Mouse (Mus musculus) heart, embryonic 16.5 days (tissue): ENCODE data around the gene Smarcc1. TPM values are rescaled to one million over a fixed set of nuclear protein-coding genes. Genes with fewer than 3 reads are reported as not detected.

Experiments used
- ATAC-seq: fragments of 200-750 bp; cut with Nextera tagmentation; replicated peaks from 2 replicates; pipeline ENCODE4 v1.8.0; 2017; ENCODE audit warnings: moderate number of reproducible peaks; ENCODE audit not compliant: insufficient read depth, low FRiP score; ENCODE audit errors: extremely low read depth
- H3K27ac ChIP-seq: fragments of 300-500 bp; sonication (generic); 2 replicates; pipeline ENCODE4 v1.5.1; 2014; ENCODE audit warnings: mild to moderate bottlenecking, low read length, control low read depth, moderate library complexity
- H3K27me3 ChIP-seq: fragments of 300-500 bp; sonication (generic); 2 replicates; pipeline ENCODE4 v1.6.1; 2014; ENCODE audit warnings: low read length, mixed read lengths; ENCODE audit not compliant: control insufficient read depth, insufficient read depth
- H3K36me3 ChIP-seq: fragments of 300-500 bp; sonication (generic); 2 replicates; pipeline ENCODE4 v1.6.1; 2014; ENCODE audit not compliant: control insufficient read depth, insufficient read depth
- H3K4me1 ChIP-seq: fragments of 300-500 bp; sonication (generic); 2 replicates; pipeline ENCODE4 v1.6.1; 2014; ENCODE audit warnings: low read length, mixed read lengths; ENCODE audit not compliant: control insufficient read depth, insufficient read depth
- H3K4me2 ChIP-seq: fragments of 300-500 bp; sonication (generic); 2 replicates; pipeline ENCODE4 v1.6.1; 2014; ENCODE audit warnings: low read depth, mild to moderate bottlenecking, control low read depth, low read length
- H3K4me3 ChIP-seq: fragments of 300-500 bp; sonication (generic); 2 replicates; pipeline ENCODE4 v1.5.1; 2014; ENCODE audit warnings: mild to moderate bottlenecking, control low read depth, low read length
- H3K9ac ChIP-seq: fragments of 300-500 bp; sonication (generic); 2 replicates; pipeline ENCODE4 v1.6.1; 2014; ENCODE audit warnings: low read length, control low read depth
- H3K9me3 ChIP-seq: fragments of 300-500 bp; sonication (generic); replicated peaks from 2 replicates; pipeline ENCODE4 v1.6.1; 2016; ENCODE audit warnings: low read length; ENCODE audit not compliant: control insufficient read depth
- WGBS: fragments of 180-500 bp; shearing (Covaris S2); extraction: QIAGEN DNeasy Blood & Tissue Kit; methylation state at CpG from one replicate; pipeline ENCODE4 v1.1.7; 2014; 5-methylcytosine and 5-hydroxymethylcytosine counted together
- polyA plus RNA-seq: library from polyadenylated mRNA; unstranded; fragments of >200 nt; fragmentation: Nextera tagmentation; extraction: Ambion mirVana; gene quantifications from 2 replicates; pipeline ENCODE4 v1.2.1, GENCODE M21; 2015

Gene Smarcc1
- polyA plus RNA-seq, 1 experiment from 2014 or later, result 56.7 TPM

DNA sequence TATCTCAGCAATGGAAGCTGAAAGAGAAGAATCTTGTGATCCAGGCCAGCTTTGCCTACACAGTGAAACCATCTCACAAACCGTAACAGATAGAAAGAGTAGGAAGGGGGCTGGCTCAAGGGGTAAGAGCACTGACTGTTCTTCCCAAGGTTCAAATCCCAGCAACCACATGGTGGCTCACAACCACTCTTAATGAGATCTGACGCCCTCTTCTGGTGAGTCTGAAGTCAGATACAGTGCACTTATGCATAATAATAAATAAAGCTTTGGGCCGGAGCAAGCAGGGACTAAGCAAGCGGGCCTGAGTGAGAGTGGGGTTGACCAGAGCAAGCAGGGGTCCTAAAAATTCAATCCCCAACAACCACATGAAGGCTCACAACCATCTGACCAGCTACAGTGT is 24.2 kb upstream of the Smarcc1 start:
- Histone ChIP-seq H3K4me3 (no peak overlapping the region), H3K9ac (no peak overlapping the region), H3K9me3 (no peaks in the 10 kb centered on the region), H3K27ac (no peak overlapping the region), H3K4me1 (no peaks in the 10 kb centered on the region), H3K27me3 (no peaks in the 10 kb centered on the region), H3K4me2 (no peak overlapping the region), H3K36me3 (peaks cover 74% of the 10 kb centered on the region)
- ATAC-seq, result no peak
- 75% methylated on average over 4 of the region's 4 CpGs for whole genome bisulfite sequencing

GRCm38 (mm10) chr9:110094761-110095160 is 22.7 kb upstream of the Smarcc1 start:
- no peak for ATAC-seq
- H3K27ac ChIP-seq, result no peak overlapping the region
- H3K27me3 ChIP-seq, result no peaks in the 10 kb centered on the region
- H3K9ac ChIP-seq, result no peak overlapping the region
- H3K36me3 ChIP-seq, result peaks cover 63% of the 10 kb centered on the region
- WGBS, result 94% methylated on average over 4 of the region's 4 CpGs
- H3K4me2 ChIP-seq, result no peak overlapping the region
- no peaks in the 10 kb centered on the region for H3K9me3 ChIP-seq
- no peak overlapping the region for H3K4me3 ChIP-seq
- no peaks in the 10 kb centered on the region; the same call in 1 of the 2 replicates for H3K4me1 ChIP-seq

- no peaks in the 10 kb centered on the region for H3K27me3 ChIP-seq
- H3K27ac ChIP-seq, result no peak overlapping the region
- WGBS, result 91% methylated on average over 3 of the region's 3 CpGs
- H3K4me2 ChIP-seq, result no peak overlapping the region
- H3K4me1 ChIP-seq, result peaks cover 8% of the 10 kb centered on the region
- peaks cover 39% of the 10 kb centered on the region for H3K36me3 ChIP-seq
- ATAC-seq, result no peak
- H3K9me3 ChIP-seq, result no peaks in the 10 kb centered on the region
- no peak overlapping the region for H3K9ac ChIP-seq
- H3K4me3 ChIP-seq, result no peak overlapping the region
Measured at GRCm38 (mm10) chr9:110097791-110098190, 19.7 kb upstream of the Smarcc1 start.

DNA sequence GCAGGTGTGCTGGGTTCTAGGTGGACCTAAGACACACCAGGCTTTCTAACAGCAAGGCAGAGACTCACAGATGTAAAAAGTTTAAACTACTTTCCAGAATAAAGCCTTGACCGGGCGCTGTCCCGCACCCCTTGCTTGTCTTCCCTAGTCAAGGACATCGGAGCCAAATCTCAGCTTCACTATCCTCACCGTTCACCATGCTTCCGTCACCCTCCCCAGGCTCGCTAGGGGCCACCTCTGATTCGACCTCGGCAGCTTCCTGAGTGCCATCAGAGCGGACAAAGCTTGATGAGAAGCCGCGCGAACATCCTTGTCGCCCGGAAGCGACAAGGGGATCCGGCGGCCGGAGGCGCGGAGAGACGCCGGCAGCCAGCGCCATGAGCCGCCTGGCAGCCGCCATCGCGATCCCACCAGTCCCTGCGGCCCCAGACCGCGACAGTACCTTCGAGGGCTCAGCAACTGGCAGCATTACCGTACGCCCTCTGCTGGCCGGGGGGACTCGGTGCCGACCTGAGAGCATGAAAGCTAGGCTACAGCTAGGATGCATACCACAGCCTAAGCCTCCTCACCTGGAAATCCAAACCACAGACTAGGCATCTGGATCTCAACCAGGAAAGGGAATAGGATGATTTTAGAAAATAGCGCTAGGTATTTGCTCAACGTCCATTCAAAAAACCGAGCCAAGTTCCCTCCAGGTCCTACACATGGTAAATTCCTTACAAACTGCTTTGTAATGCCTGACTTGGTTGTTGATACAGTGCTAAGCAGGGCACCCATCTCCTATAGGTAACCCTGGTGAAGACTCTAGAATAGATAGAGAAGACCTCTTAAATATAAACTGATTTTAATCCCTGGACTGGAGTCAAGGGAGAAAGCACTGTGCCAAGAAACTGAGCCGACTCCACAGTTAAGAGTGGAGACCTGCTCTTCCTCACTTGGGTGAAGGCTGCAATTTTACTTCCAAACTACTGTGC is 16.6 kb upstream of the Smarcc1 start:
- peak; percentile 95 for ATAC-seq
- peak overlapping the region; percentile 69 for H3K4me2 ChIP-seq
- H3K9me3 ChIP-seq, result no peaks in the 10 kb centered on the region
- H3K27ac ChIP-seq, result 0 out of 2 replicates have a peak overlapping the region, but pooled peaks have one; percentile 43
- 2% methylated on average over 41 of the region's 41 CpGs for WGBS
- peak overlapping the region; percentile 86 for H3K9ac ChIP-seq
- H3K4me1 ChIP-seq, result peaks cover 8% of the 10 kb centered on the region
- H3K36me3 ChIP-seq, result peaks cover 31% of the 10 kb centered on the region
- no peaks in the 10 kb centered on the region for H3K27me3 ChIP-seq
- peak overlapping the region; percentile 82 for H3K4me3 ChIP-seq

GRCm38 (mm10) chr9:110116353-110116976 is 1.0 kb upstream of the Smarcc1 start:
- Histone ChIP-seq H3K9me3 (no peaks in the 10 kb centered on the region), H3K4me1 (peaks cover 15% of the 10 kb centered on the region), H3K27me3 (no peaks in the 10 kb centered on the region), H3K4me3 (peak overlapping the region; percentile 86), H3K27ac (peak overlapping the region; percentile 97), H3K4me2 (peak overlapping the region; percentile 93), H3K36me3 (peaks cover 19% of the 10 kb centered on the region), H3K9ac (peak overlapping the region; percentile 88)
- ATAC-seq, result no peak
- 12% methylated on average over 10 of the region's 10 CpGs for WGBS

DNA sequence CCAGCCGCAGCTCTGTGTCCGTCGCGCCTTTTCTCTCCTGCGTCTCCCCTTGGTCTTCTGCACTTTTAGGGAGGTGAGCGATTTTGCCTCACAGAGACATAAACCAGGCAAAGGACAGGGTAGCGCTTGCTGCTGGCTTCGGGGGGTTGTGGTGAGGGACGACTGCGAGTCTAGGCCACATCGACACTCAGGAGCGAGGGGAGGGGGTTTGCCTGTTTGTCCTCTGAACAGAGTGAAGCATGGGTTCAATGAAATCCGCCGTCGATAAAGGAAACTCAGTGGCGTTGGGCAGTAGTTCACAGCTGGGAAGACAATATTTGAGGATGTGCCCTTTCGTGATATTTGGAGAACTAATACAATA is 251 bp downstream of the Smarcc1 start, which contains the start of gene Dhx30:
TSS of gene Dhx30 (minus strand) at position 52 of the 361 bp plus-strand sequence.
- H3K9ac ChIP-seq, result peak within 1 kb of the TSS; percentile 88
- H3K4me3 ChIP-seq, result peak within 1 kb of the TSS; percentile 86
- H3K27ac ChIP-seq, result peak within 1 kb of the TSS; percentile 97
- 1% methylated on average over 17 of the region's 17 CpGs for WGBS
- no peaks in the 10 kb centered on the region for H3K9me3 ChIP-seq
- peaks cover 9% of the 10 kb centered on the region for H3K36me3 ChIP-seq
- peak within 1 kb of the TSS; percentile 93 for H3K4me2 ChIP-seq
- no peaks in the 10 kb centered on the region for H3K27me3 ChIP-seq
- peak; percentile 5; the same call in 1 of the 2 replicates for ATAC-seq
- H3K4me1 ChIP-seq, result peaks cover 15% of the 10 kb centered on the region

DNA sequence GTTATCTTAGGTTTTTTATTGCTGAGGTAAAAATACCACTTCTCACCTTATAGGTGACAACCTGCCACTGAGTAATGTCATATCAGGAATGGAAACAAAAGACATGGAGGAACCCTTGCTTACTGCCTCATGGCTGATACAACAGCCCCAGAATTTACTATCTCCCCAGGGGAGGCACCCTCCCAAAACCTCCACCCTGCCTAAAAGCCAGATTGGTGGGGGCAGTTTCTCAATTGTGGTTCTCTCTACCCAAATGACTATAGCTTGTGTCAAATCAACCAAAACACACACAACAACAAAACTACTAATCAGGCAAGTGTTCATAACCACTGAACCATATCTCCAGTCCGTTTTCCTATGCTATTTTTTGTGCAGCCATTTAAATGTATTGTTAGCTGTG is 741 bp downstream of the Smarcc1 start:
- Histone ChIP-seq H3K9me3 (no peaks in the 10 kb centered on the region), H3K9ac (peak overlapping the region; percentile 88), H3K4me1 (peaks cover 15% of the 10 kb centered on the region), H3K4me3 (peak overlapping the region; percentile 86), H3K36me3 (peaks cover 4% of the 10 kb centered on the region), H3K4me2 (peak overlapping the region; percentile 82), H3K27me3 (no peaks in the 10 kb centered on the region), H3K27ac (no peak overlapping the region)
- WGBS, result 60% methylated on average over 1 of the region's 1 CpGs
- ATAC-seq, result no peak

DNA sequence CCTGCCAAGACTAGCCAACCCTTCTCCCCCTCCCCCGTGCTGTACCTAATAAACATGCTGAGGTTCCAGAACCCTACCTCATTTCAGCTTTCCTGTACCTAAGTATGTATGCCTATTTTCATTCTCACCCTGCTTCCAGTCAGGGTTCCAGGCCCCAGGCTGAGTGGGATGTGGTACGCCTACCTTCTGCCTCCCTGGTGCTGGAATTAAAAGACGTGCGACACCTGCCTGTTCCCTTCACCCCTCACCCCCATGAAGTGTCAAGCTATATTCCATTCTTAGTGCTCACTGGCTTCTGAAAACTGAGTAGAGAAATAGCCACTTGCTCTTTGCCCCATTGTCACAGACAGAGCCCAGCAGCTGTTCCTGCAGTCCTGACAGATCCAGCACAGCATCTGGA is 3.9 kb downstream of the Smarcc1 start:
- Histone ChIP-seq H3K27ac (no peak overlapping the region), H3K4me1 (peaks cover 13% of the 10 kb centered on the region), H3K4me3 (no peak overlapping the region), H3K36me3 (no peaks in the 10 kb centered on the region), H3K27me3 (no peaks in the 10 kb centered on the region), H3K9ac (no peak overlapping the region), H3K9me3 (no peaks in the 10 kb centered on the region), H3K4me2 (no peak overlapping the region)
- ATAC-seq, result no peak
- WGBS, result 61% methylated on average over 4 of the region's 4 CpGs

GRCm38 (mm10) chr9:110123322-110123721 is 5.8 kb downstream of the Smarcc1 start:
- H3K4me1 ChIP-seq, result peaks cover 9% of the 10 kb centered on the region
- no peak overlapping the region for H3K4me3 ChIP-seq
- H3K4me2 ChIP-seq, result no peak overlapping the region
- no peaks in the 10 kb centered on the region for H3K9me3 ChIP-seq
- WGBS, result 67% methylated on average over 2 of the region's 2 CpGs
- ATAC-seq, result no peak
- H3K27ac ChIP-seq, result no peak overlapping the region
- no peaks in the 10 kb centered on the region for H3K36me3 ChIP-seq
- no peak overlapping the region for H3K9ac ChIP-seq
- H3K27me3 ChIP-seq, result no peaks in the 10 kb centered on the region
